Mouse (Mus musculus) neutrophil, adult 5-6 weeks (primary cell): ENCODE measurements around the gene 9430097D07Rik. TPM values are rescaled to one million over a fixed set of nuclear protein-coding genes. Genes with fewer than 3 reads are reported as not detected.

Source experiments
- ATAC-seq: fragments of 151-379, 151-347 bp; 2 replicates; pipeline ENCODE4 v1.8.0; 2017; ENCODE audit warnings: mild to moderate bottlenecking, moderate TSS enrichment; ENCODE audit not compliant: insufficient number of reproducible peaks, poor library complexity, low FRiP score, severe bottlenecking; ENCODE audit errors: extremely low read depth
- total RNA-seq: library from RNA; stranded (forward); fragments of 200-1000 nt; gene quantifications from 2 replicates; pipeline ENCODE4 v1.2.3, GENCODE M21; 2017

9430097D07Rik gene
- total RNA-seq, 1 experiment from 2014 or later: not detected

DNA sequence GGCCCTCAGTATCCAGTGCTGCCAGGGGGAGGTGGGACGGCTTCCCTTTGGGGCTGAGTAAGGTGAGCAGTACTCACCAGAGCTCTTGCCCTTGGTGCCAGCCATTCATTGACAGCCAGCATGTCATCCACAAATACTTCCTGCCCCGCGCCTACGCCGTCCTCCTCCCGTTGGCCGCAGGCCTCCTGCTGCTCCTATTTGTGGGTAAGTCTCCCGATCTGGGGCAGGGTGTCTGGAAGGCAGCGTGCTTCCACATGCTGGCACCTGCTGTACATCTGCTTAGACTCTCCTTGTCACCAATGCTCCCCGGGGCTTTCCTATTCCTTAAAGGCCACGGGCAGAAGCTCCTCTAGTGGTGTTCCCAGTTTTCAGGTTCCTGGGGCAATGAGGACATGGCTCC is 3.3 kb downstream of the 9430097D07Rik start:
- no peak for ATAC-seq

DNA sequence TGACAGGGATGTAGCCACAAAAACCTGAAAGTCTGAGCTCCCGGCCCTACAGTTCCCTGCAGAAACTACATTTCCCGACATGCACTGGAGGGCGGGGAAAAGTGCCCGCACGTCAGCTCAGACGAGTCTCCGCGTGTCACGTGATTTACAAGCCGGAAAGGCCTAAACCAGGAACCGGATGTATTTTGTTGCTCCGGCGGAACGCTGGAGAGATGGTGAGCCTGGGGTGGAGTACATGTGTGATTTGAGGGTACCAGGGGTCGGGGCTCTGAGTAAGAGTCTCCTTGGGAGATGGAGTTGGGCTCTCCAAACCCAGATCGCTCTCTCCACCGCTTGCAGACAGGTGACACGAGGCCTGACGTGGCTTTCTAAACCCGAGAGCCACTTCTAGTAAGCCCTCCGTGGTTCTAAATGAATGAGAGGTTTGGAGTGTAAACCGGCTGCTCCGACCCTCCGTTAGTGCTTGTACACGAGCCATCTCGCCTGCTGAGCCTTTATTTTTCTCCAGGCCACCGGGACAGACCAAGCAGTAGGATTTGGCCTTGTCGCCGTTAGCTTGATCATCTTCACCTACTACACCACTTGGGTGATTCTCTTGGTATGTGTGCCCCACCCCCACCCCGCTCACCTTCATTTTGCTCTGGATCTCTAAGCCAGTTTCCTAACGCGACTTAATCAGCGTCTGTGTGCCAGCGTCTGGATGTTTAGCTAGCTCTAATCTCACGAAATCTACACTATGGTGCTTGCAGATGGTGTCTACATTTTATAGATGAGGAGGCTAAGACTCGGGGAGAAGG is 4.6 kb downstream of the 9430097D07Rik start, which contains the start of gene Dpm2:
Dpm2 (plus strand) TSS at position 161 of the 797 bp plus-strand sequence.
- peak; percentile 83 for ATAC-seq

DNA sequence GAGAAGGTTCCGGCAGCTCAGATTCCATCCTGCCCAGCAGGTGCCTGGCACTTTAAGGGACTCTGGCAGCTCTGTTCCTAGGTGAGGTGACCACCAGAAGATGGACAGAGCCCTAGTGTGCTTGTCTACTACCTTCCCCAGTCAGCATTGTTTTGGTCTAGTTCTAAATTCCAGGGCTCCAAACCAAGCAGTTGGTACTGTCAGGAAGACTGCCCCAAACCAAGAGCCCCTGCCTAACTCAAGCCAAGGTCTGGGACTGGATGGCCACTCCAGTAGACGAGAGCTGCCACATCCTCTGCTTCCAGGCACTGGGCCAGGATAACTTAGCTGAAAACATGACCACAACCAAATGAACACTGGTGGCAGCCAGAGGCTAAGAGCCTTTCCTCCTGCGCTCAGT is 6.5 kb downstream of the 9430097D07Rik start:
- no peak for ATAC-seq

DNA sequence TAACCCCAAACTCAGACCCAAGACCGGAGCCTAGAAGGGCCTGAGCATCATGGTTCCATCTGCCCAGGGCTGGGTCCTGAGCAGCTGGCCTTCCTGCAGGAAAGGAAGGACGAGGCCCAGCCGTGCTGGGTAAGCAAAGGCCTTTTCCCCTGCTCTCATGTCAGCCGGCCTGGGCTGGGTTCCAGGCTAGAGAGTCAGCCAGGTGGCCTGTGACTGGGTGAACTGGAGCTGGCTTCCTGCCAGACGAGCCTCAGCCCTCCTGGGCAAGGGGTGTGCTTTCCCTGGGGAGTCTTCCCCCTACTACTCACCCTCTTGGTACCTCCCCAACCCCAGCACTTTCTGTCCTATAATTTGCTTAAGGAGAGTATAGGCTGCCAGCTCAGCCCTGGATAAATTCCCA is 7.3 kb downstream of the 9430097D07Rik start:
- ATAC-seq: no peak

DNA sequence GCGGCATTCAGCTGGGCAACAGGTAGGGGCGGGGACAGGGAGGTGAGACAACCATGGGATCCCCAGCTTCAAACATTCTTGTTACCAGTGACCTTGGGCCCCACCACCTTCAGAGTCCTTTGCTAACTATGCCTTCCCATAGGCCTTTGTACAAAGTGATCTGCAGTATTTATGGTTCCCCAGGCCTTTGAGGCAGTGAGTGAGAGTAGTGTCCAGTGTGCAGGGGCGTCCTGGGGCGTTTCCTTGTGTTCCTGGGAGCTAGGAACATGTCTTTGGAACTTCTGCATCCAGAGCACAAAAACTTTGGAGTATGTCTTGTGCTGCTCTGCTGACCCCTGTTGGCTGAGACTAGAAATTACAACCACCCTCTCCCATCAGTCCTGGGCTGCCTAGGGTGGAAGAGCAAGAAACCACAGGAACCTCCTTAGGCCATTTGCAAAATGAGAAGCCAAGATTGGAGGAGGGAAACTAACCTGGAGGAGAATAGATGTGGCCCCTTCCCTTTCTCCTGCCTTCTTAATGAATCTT is 8.9 kb downstream of the 9430097D07Rik start:
- ATAC-seq: peak; percentile 53

DNA sequence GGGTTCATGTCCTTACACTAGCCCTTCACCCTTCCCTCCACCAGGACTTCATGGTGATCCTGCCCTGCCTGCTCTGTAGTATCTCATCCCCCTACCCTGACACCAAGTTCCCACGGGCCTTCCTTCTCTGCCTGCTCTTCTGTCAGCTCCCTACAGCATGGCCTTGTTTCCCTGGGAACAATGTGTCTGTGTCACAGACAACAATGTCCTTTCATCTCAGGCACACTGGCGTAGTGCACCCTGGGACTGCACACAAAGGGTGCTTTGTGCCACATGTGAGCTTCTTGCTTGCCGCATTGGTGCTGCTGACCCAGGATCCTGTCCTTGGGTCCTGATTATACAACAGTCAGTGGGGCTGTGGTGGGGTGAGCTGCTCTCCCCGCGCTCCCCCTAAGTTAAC is 15.9 kb downstream of the 9430097D07Rik start:
- no peak for ATAC-seq

DNA sequence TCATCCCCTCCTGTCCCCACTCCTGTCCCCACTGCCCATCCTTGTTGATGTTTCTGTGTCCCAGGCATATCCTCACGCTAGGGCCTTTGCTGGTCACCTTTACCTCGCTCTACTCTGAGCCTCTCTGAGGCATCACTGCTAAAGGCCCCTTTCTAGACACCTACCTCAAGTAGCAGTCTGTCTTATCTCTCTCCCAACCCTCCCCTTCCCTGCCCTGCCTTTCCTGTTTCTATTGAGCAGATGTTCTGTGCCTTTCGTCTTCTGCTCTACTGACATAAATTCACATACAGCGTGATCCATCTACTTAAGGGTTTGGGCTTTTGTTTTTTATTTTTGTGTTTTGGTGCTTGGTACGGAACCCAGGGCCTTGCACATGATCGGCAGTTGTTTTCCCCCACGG is 19.5 kb downstream of the 9430097D07Rik start:
- ATAC-seq: no peak

DNA sequence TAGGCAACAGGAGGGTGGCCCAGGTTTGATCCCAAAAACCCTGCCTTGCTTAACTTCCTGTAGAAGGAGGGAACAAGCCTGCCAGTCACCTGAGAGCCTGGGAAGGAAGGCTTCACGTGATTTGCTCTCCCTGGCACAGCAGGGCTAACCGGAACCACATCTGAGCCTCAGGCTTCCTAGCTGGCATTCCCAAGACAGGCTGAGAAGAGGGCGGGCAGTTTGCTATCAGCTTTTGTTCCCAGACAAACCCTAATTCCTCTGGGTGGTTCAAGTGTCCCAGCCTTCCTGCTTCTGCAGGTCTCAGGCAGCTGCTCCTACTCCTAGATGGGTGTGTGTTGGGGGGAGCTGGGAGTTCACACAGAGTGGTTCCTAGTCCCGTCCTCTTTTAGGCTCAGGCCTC is 20.0 kb downstream of the 9430097D07Rik start:
- no peak for ATAC-seq

DNA sequence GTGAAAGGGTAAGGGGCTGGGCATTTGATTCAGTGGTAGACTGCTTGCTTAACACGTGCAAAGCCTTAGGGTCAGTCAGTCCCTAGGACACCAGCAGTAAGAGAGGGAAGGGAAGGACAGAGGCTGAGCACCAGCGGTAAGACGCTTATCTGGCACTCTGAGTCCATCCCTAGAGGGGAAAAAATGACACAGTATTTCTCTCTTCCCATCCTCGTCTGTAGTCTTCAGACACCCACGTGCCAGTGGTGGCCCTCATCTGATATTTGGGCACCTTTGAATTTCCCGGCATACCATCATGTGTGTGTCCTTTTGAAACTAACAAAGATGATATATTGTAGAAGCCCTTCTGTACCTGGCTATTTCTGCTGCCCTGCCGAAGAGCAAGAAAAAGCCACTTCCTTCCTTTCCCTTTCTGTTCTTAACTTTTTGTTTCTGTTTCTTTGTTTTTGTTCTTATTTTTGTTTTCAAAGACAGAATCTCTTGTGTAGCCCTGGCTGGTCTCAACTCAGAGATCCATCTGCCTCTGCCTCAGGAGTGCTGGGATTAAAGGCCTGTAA is 21.8 kb downstream of the 9430097D07Rik start:
- peak; percentile 34; the same call in 1 of the 2 replicates for ATAC-seq

DNA sequence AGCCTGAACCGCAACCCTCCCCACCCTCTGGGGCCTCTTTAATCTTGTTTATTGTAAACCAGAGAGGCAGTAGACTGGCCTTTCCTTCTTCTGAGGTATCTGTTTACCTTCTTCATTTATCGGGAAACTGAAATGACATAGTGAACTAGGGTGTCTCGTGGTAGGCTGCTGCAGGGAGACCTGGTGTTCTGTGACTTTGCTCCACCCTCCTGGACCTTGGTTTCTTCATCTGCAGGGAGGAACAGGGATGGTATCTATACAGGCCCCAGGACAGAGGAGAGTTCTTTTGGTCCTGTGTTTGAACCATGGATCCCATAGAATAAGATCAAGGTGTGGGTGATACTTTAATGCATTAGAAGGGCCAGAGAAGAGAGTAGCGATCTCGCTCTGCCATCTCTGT is 24.2 kb downstream of the 9430097D07Rik start:
- ATAC-seq: no peak

DNA sequence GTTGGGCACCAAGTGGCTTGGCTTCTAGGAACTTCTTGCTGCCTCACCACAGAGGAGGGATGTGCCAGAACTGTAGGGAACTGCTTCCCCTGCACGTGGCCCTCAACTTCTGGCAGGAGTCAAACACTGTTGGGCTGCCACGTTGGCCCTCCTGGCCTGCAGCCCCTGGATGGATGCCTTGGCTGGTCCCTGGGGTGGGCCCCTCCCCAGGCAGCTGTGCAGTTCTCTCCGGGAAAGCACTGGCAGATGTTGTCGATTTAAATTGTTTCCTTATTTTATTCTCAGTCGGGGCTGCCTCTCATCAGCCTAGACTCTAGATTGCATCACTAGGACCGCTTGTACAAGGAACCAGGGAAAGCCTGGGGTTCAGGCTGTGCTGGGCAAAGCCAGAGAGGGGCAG is 25.7 kb downstream of the 9430097D07Rik start:
- no peak for ATAC-seq

DNA sequence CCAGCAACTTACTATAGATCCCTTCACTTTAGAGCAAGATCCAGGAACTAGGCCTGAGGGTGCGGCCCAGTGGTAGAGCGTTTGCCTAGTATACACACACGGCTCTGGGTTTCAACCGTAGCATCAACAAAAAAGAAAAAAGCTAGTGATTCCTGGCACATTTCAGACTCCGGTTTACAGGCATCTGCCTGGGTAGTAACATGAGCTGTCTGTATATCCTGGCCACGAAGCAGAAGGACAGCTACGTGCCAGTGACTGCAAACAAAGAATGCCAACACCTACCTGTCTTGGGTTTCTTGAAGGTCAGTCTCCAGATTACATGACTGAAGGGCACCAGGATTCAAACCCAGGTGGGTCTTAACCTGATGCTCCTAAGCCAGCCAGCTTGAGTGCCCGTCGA is 26.3 kb downstream of the 9430097D07Rik start:
- no peak for ATAC-seq

DNA sequence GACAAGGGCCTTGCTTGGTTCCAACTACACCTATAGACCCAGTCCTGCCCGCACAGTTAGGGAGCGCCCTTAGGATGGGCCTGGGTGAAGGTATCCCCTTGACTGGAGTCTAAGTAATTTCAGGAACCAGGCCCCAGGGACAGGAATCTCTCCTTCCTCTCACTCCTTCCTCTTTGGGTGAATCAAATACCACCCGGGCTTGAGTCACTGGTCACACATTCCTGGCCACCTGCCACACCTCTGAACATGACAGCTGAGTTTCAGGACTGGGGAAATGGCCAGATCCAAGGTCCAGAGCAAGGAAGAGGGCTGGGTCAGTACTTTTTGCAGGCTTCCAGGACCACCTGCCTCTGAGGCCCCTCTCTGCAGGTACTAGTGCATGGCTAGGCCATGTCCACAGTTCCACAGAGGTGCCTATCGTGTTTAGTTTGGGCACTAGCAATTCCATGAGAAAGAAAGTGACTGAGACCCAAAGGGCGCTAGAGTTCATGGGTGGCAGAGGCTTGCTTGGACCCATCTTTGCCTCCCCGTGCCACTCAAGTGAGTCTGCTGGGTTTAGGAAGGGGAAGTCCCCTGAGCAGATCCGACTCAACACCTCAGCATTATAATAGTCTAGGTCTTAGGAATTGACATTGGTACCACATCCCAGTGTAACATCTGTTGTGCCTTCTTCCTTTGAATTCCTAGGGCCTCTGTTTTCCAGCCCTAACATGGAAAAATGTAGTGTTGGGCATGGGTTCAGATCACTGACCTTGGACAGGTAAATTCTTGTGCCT is 27.3 kb downstream of the 9430097D07Rik start:
- ATAC-seq: peak; percentile 15; the same call in 1 of the 2 replicates

DNA sequence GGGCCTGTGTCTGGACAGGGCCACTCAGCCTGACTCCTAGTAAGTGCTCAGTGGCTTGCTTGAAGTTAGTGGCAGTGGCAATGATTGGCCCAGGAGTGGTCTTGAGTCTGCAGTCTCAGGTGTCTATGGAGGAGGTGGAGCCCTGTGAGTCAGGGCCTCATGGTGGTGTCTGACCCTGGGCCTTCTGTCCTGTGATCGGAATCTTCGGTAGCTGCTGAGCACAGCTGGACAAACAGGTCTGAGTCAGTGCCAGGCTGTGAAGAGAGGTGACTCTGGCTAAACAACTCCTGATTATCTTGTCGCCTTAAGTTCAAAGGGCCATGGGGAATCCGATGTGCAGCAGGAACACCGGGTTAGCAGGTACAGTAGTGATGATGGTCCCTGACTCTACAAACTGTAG is 28.1 kb downstream of the 9430097D07Rik start:
- ATAC-seq: no peak

DNA sequence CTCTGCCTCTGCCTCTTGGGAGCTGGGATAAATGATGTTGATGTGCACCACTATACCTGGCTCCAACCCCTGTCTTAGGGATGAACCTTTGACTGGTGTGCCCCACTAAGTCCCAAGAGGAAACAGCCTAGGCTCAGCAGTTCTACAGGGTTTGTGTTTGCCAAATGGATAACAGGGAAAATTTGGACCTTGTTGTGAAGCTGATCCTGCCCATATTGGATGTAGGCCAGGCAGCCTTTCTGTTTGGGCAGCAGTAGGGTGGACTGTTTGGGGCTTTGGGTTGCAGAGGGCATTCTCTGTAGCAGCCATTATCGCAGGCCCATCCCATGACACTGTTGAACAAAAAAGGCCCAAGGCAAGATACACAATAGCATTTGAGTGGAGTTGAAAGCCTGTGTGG is 28.5 kb downstream of the 9430097D07Rik start:
- no peak for ATAC-seq

DNA sequence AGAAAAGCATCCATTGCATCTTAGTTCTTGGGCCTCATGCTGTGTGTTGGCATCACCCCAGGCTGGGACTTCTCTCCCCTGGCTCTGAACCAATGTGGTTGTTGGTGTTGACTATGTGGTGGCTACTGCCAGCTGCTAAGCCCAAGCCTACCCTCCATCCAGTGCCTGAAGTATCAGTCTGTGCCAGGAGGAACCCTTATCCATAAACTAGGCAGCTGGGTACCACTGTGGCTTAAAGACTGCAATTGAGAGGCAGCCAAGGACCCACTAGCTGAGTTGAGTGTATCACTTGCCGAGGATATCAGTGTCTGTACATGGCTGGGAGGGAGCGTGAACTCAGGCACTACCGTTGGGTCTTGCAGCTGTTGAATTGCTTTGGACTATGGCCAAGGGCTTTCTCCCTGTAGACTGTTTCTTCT is 32.4 kb downstream of the 9430097D07Rik start:
- ATAC-seq: no peak

DNA sequence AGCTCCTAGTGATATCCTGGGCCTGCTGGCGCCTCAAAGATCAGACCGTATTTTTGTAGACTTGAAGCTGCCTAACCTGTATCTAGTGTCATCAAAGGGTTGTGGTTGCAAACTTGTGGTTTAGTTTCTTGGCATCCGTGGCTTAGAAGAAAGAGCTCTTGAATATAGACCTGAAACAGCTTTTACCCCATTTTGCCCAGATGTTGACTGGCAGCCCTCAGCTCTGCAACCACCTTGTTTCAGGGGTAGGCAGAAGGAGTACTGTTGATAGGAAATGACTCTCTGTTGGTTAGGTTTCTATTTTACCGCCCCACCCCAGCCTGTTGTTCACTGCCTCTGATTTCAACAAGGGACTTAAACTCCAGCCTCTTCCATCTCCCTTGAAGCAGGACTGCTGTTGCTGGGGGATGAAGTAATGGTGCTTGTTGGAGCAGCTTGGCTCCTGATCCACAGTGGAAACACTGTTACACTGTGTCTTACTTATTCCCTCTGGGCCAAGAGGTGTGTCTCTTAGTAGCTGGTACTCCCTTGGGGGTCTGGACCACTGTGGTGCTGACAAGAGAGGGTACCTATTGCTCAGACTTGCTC is 33.4 kb downstream of the 9430097D07Rik start:
- peak; percentile 14; the same call in 1 of the 2 replicates for ATAC-seq

DNA sequence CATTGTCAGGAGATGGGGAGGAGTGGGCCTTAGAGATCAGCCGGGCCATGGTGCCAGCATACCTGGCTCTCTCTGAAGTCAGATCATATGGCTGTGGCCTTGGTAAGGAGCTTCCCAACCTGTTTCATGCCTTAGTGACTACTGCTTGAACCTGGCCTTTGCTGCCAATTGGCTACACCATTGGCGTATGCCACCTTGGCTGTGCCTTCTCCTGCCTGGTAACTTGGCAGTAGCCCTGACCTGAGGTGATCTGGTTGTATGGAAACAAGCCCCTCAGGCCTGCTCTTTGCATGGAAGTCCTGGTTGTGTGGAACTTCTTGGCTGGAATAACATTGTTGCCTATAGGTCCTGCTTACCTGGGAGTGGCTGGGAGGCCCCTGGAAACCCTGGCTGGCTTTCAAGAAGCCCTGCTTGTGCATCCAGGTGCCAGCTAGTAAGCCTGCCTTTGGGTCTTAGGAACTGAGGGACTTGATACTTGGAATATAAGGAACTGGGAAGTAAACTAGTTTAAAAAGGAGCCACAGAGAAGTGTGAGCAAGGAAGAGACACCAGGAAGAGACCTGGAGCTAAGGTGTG is 34.1 kb downstream of the 9430097D07Rik start:
- ATAC-seq: no peak

DNA sequence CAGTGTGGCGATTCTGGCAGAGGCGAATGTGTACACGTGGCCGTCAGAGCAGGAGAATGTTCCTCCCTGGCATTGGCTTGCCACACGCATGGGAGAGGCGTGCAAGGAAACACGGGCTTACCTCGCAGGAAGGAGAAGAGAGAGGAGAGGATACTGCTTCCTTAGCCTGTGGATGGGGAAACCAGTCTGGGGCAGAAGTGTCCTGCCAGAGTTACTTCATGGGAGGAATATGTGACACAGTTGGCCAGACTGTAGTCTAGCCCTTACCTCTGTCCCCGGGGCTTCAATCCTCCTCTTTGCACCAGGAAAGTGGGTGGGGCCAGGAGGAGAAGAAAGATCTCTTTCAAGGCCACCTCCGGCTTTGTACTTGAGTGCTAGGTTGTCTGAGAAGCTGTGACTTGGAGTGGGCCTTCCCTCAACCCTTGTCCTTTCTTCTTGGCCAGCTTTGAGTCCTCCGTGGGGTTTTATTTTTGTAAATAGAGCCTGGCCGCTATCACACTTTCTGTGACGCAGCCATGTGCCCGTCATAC is 36.0 kb downstream of the 9430097D07Rik start:
- ATAC-seq: no peak
